Mouse (Mus musculus) heart, embryonic 14.5 days (tissue): ENCODE data around the gene Clip1. TPM values are rescaled to one million over a fixed set of nuclear protein-coding genes. Genes with fewer than 3 reads are reported as not detected.

Source experiments
- ATAC-seq: fragments of 200-750 bp; cut with Nextera tagmentation; 2 replicates; pipeline ENCODE4 v1.8.0; 2017; ENCODE audit warnings: low read depth, moderate TSS enrichment; ENCODE audit not compliant: insufficient number of reproducible peaks, insufficient read depth, low FRiP score
- H3K27ac ChIP-seq, 2 experiments: fragments of 200-500 bp in 1 of 2; fragments of 300-500 bp in 1 of 2; sonication (generic) in 1 of 2; replicated peaks in 1 of 2; 2 replicates each; pipeline ENCODE4 v1.5.1; 2012 to 2014; ENCODE audit warnings: low read depth in 2 of 2, low read length in 2 of 2, control low read depth in 1 of 2, mild to moderate bottlenecking in 1 of 2, mixed read lengths in 1 of 2; ENCODE audit not compliant: control insufficient read depth in 1 of 2, insufficient read depth in 1 of 2
- H3K27me3 ChIP-seq: fragments of 300-500 bp; sonication (generic); 2 replicates; pipeline ENCODE4 v1.6.1; 2014; ENCODE audit warnings: mild to moderate bottlenecking, low read length, control low read depth; ENCODE audit not compliant: control insufficient read depth, insufficient read depth
- H3K36me3 ChIP-seq: fragments of 300-500 bp; sonication (generic); 2 replicates; pipeline ENCODE4 v1.6.1; 2014; ENCODE audit warnings: mild to moderate bottlenecking, control low read depth, low read length, mixed read lengths; ENCODE audit not compliant: control insufficient read depth, insufficient read depth
- H3K4me1 ChIP-seq, 2 experiments: fragments of 200-500 bp in 1 of 2; fragments of 300-500 bp in 1 of 2; sonication (generic) in 1 of 2; 2 replicates each; pipeline ENCODE4 v1.6.1; 2012 to 2014; ENCODE audit warnings: low read length in 2 of 2, control low read depth in 1 of 2, mixed read lengths in 1 of 2; ENCODE audit not compliant: control insufficient read depth in 2 of 2, insufficient read depth in 2 of 2
- H3K4me2 ChIP-seq: fragments of 300-500 bp; sonication (generic); 2 replicates; pipeline ENCODE4 v1.6.1; 2014; ENCODE audit warnings: mild to moderate bottlenecking, low read length
- H3K4me3 ChIP-seq, 2 experiments: fragments of 200-500 bp in 1 of 2; fragments of 300-500 bp in 1 of 2; sonication (generic) in 1 of 2; 2 replicates each; pipeline ENCODE4 v1.5.1; 2012 to 2014; ENCODE audit warnings: low read length in 2 of 2, mild to moderate bottlenecking in 2 of 2, control low read depth in 1 of 2, low read depth in 1 of 2, moderate library complexity in 1 of 2; ENCODE audit not compliant: control insufficient read depth in 1 of 2, insufficient read depth in 1 of 2
- H3K9ac ChIP-seq: fragments of 300-500 bp; sonication (generic); 2 replicates; pipeline ENCODE4 v1.6.1; 2014; ENCODE audit warnings: mild to moderate bottlenecking, low read length
- H3K9me3 ChIP-seq: fragments of 300-500 bp; sonication (generic); 2 replicates; pipeline ENCODE4 v1.6.1; 2016; ENCODE audit warnings: low read length, control low read depth; ENCODE audit not compliant: control insufficient read depth
- WGBS: fragments of 180-500 bp; shearing (Covaris S2); extraction: QIAGEN DNeasy Blood & Tissue Kit; methylation state at CpG from one replicate; pipeline ENCODE4 v1.1.7; 2014; 5-methylcytosine and 5-hydroxymethylcytosine counted together
- polyA plus RNA-seq: library from polyadenylated mRNA; unstranded; fragments of >200 nt; fragmentation: Nextera tagmentation; extraction: Ambion mirVana; gene quantifications from 2 replicates; pipeline ENCODE4 v1.2.1, GENCODE M21; 2014

Clip1 gene
- polyA plus RNA-seq, 1 experiment from 2014 or later: 50.5 TPM

GRCm38 (mm10) chr5:123603496-123603895, 80.9 kb downstream of the Clip1 start:
- ATAC-seq: no peak
- Histone ChIP-seq H3K4me3 (no peak overlapping the region), H3K27me3 (no peaks in the 10 kb centered on the region), H3K27ac (no peak overlapping the region; a peak in 2 of 4 replicates), H3K9me3 (no peaks in the 10 kb centered on the region), H3K4me1 (peaks cover 5 to 8% of the 10 kb centered on the region in 2 experiments; a peak in 3 of 4 replicates), H3K9ac (no peak overlapping the region), H3K36me3 (peaks cover 85% of the 10 kb centered on the region), H3K4me2 (no peak overlapping the region)
- 22% methylated on average over 11 of the region's 11 CpGs for WGBS

- H3K9me3 ChIP-seq: no peaks in the 10 kb centered on the region
Observed at GRCm38 (mm10) chr5:123602174-123602573, 82.2 kb downstream of the Clip1 start.

GRCm38 (mm10) chr5:123599319-123599718, 85.1 kb downstream of the Clip1 start:
- no peak for ATAC-seq
- Histone ChIP-seq H3K4me2 (no peak overlapping the region), H3K27me3 (no peaks in the 10 kb centered on the region), H3K4me3 (no peak overlapping the region), H3K9me3 (no peaks in the 10 kb centered on the region), H3K9ac (no peak overlapping the region), H3K4me1 (peaks cover 3 to 13% of the 10 kb centered on the region in 2 experiments), H3K36me3 (peaks cover 75% of the 10 kb centered on the region), H3K27ac (no peak overlapping the region)
- 37% methylated on average over 6 of the region's 6 CpGs for WGBS

More at GRCm38 (mm10) chr5:123602174-123602573, 82.2 kb downstream of the Clip1 start:
- Histone ChIP-seq H3K9ac (no peak overlapping the region), H3K36me3 (peaks cover 81% of the 10 kb centered on the region), H3K27me3 (no peaks in the 10 kb centered on the region), H3K4me3 (no peak overlapping the region), H3K4me2 (no peak overlapping the region), H3K27ac (no peak overlapping the region), H3K4me1 (peaks cover 3 to 15% of the 10 kb centered on the region in 2 experiments)
- ATAC-seq: no peak
- 81% methylated on average over 6 of the region's 6 CpGs for WGBS

- Histone ChIP-seq H3K9ac (peak overlapping the region; percentile 34), H3K4me1 (peaks cover 7 to 19% of the 10 kb centered on the region in 2 experiments), H3K4me2 (no peak overlapping the region), H3K4me3 (no peak overlapping the region), H3K27ac (peak overlapping the region in 1 of 2 experiments; percentile 50; a peak in 2 of 4 replicates), H3K36me3 (peaks cover 74% of the 10 kb centered on the region), H3K27me3 (no peaks in the 10 kb centered on the region), H3K9me3 (no peaks in the 10 kb centered on the region)
- no peak for ATAC-seq
- 42% methylated on average over 10 of the region's 10 CpGs for WGBS
Observed at GRCm38 (mm10) chr5:123593622-123594280, 90.7 kb downstream of the Clip1 start.

GRCm38 (mm10) chr5:123580043-123580442, 104.4 kb downstream of the Clip1 start:
- Histone ChIP-seq H3K9ac (no peak overlapping the region), H3K4me3 (no peak overlapping the region), H3K9me3 (no peaks in the 10 kb centered on the region), H3K27me3 (no peaks in the 10 kb centered on the region), H3K4me1 (no peaks in the 10 kb centered on the region), H3K27ac (no peak overlapping the region), H3K4me2 (no peak overlapping the region), H3K36me3 (peaks cover 68% of the 10 kb centered on the region)
- no peak for ATAC-seq
- 86% methylated on average over 6 of the region's 6 CpGs for WGBS

GRCm38 (mm10) chr5:123576696-123577095, 107.7 kb downstream of the Clip1 start:
- no peak overlapping the region for H3K4me3 ChIP-seq
- no peak overlapping the region for H3K27ac ChIP-seq
- H3K4me1 ChIP-seq: peaks cover 2 to 7% of the 10 kb centered on the region in 2 experiments; a peak in 3 of 4 replicates
- no peaks in the 10 kb centered on the region for H3K9me3 ChIP-seq
- no peaks in the 10 kb centered on the region for H3K27me3 ChIP-seq
- no peak overlapping the region for H3K9ac ChIP-seq
- no peak overlapping the region for H3K4me2 ChIP-seq
- H3K36me3 ChIP-seq: peaks cover 45% of the 10 kb centered on the region
- WGBS: 82% methylated on average over 3 of the region's 3 CpGs
- no peak for ATAC-seq

- Histone ChIP-seq H3K27me3 (no peaks in the 10 kb centered on the region), H3K4me1 (peaks cover 2 to 9% of the 10 kb centered on the region in 2 experiments; a peak in 3 of 4 replicates), H3K9ac (0 out of 2 replicates have a peak overlapping the region, but pooled peaks have one; percentile 7), H3K4me3 (peak overlapping the region; percentile 56 to 93), H3K9me3 (no peaks in the 10 kb centered on the region), H3K27ac (no peak overlapping the region), H3K36me3 (peaks cover 37% of the 10 kb centered on the region), H3K4me2 (peak overlapping the region; percentile 76)
- no peak for ATAC-seq
- WGBS: 60% methylated on average over 8 of the region's 8 CpGs
Observed at GRCm38 (mm10) chr5:123573362-123573761, 111.1 kb downstream of the Clip1 start.
